In the genomic region with DNA sequence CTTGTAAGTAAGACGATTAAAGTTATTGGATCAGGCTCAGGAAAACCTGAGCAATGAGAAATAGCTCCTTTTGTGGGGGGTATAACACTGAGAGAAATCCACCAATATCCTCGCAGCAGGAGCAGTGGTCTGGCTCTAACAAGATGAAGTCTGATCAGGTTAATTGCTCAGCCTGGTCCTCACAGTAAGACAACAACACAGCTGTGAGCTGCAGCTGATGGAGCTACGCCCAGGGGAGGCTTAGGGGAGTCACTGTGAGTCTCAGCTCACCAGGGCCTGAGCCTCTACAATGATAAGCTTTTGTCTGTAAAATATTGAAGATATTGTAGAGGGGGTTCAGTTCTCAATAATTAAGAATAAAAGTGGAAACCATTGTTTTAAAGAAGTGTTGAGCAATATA, we compare ENCODE assay signal across 19 mouse cellular contexts.
"Had no signal": no experiment of that assay in that cellular context is flagged by ENCODE, and none has a peak within 500 bp of the region (broad histone marks: within the 10 kb centered on the region; RNA-seq: fewer than 3 reads in every experiment).

No protein-coding gene starts in this region.

- H3K36me3 ChIP-seq: liver, embryonic 12.5 days; midbrain, embryonic 10.5 days; neural tube, embryonic 13.5 days; neural tube, embryonic 15.5 days had no signal

- H3K27me3 ChIP-seq: liver, embryonic 12.5 days; neural tube, embryonic 13.5 days; neural tube, embryonic 15.5 days had no signal

- ATAC-seq: liver, embryonic 12.5 days; lung, postnatal 0 days; midbrain, embryonic 16.5 days had no signal

- H3K4me1 ChIP-seq: liver, embryonic 12.5 days; neural tube, embryonic 15.5 days had no signal

- DNase-seq: lung, adult 18-20 months; lung, postnatal 14 days; lung, postnatal 4 days; midbrain, embryonic 14.5 days; right cerebral cortex, adult 18-20 months; right cerebral cortex, postnatal 25 days; right cerebral cortex, postnatal 4 days; spleen, adult 18-20 months; thymus, adult 18-20 months; thymus, postnatal 14 days; thymus, postnatal 36 days had no signal

- H3K27ac ChIP-seq: liver, embryonic 12.5 days; liver, embryonic 14.5 days; midbrain, embryonic 10.5 days; neural tube, embryonic 13.5 days; neural tube, embryonic 15.5 days had no signal

- H3K4me2 ChIP-seq: liver, embryonic 12.5 days; neural tube, embryonic 13.5 days; neural tube, embryonic 15.5 days had no signal

- H3K9ac ChIP-seq: liver, embryonic 12.5 days; liver, embryonic 14.5 days; neural tube, embryonic 13.5 days; neural tube, embryonic 15.5 days had no signal

- H3K9me3 ChIP-seq: neural tube, embryonic 13.5 days; neural tube, embryonic 15.5 days had no signal

- H3K4me3 ChIP-seq: liver, embryonic 12.5 days; midbrain, embryonic 10.5 days; myocyte; neural tube, embryonic 13.5 days; neural tube, embryonic 15.5 days had no signal
